Mouse (Mus musculus): ENCODE results near the gene Hivep2. TPM values are rescaled to one million over a fixed set of nuclear protein-coding genes. Genes with fewer than 3 reads are reported as not detected.

The Hivep2 gene
- total RNA-seq, 1 experiment, result 2.3 TPM

DNA sequence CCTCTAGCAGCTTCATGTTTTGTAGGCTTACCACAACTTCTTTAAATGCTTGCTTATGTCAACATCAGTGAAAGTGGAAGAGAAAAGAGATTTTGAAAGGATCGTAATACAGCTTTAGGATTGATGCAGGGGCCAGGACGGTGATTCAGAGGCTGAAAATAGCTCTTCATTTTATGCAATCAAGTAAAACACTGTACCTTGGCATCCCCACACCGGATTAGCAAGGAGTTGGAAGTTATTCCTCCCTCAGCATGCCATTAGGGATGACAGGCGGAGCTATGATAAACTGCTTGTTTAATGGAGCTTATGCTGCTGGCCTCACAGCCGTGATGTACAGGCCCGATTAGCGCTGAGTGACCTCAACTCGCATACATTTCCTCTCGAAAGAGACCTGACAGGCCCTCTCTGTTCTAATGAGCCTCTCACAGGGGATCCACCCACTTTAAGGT, 89.7 kb downstream of the Hivep2 start:
- Histone ChIP-seq H3K4me1 (ENCODE audit: control insufficient read depth in 2 of 2, insufficient read depth in 2 of 2, low read length in 2 of 2, poor library complexity in 1 of 2) (peaks cover 0 to 7% of the 10 kb centered on the region in 2 experiments; a peak in 1 of 4 replicates), H3K36me3 (ENCODE audit: control insufficient read depth, insufficient read depth, low read length, poor library complexity, severe bottlenecking) (no peaks in the 10 kb centered on the region), H3K4me3 (ENCODE audit: insufficient read depth in 1 of 2, low read depth in 1 of 2, low read length in 2 of 2, poor library complexity in 1 of 2, severe bottlenecking in 1 of 2) (no peak overlapping the region), H3K27ac (ENCODE audit: insufficient read depth, low read depth, low read length, poor library complexity, severe bottlenecking) (no peak overlapping the region), H3K9me3 (ENCODE audit: control insufficient read depth, insufficient read depth, low read depth, low read length) (no peaks in the 10 kb centered on the region), H3K9ac (ENCODE audit: insufficient read depth, low read depth, low read length, poor library complexity, severe bottlenecking) (no peak overlapping the region)
- no peak for TF ChIP-seq ZC3H11A (IDR thresholded peaks at IDR 0.05; ENCODE audit: borderline replicate concordance, low read depth, low read length)
- in situ Hi-C loops (cut with MboI; ENCODE audit: low sequenced_read_pairs in 2 of 2, unreplicated experiment in 2 of 2), result no loop called here
- no peak for DNase-seq (ENCODE audit: low read depth, low spot score)

GRCm38 (mm10) chr10:14056057-14056456, 90.2 kb downstream of the Hivep2 start:
- Histone ChIP-seq H3K4me3 (ENCODE audit: insufficient read depth in 1 of 2, low read depth in 1 of 2, low read length in 2 of 2, poor library complexity in 1 of 2, severe bottlenecking in 1 of 2) (no peak overlapping the region), H3K27ac (ENCODE audit: insufficient read depth, low read depth, low read length, poor library complexity, severe bottlenecking) (no peak overlapping the region), H3K9ac (ENCODE audit: insufficient read depth, low read depth, low read length, poor library complexity, severe bottlenecking) (no peak overlapping the region), H3K9me3 (ENCODE audit: control insufficient read depth, insufficient read depth, low read depth, low read length) (no peaks in the 10 kb centered on the region), H3K4me1 (ENCODE audit: control insufficient read depth in 2 of 2, insufficient read depth in 2 of 2, low read length in 2 of 2, poor library complexity in 1 of 2) (peaks cover 0 to 7% of the 10 kb centered on the region in 2 experiments; a peak in 1 of 4 replicates), H3K36me3 (ENCODE audit: control insufficient read depth, insufficient read depth, low read length, poor library complexity, severe bottlenecking) (no peaks in the 10 kb centered on the region)
- no peak for TF ChIP-seq MAFK (IDR thresholded peaks at IDR 0.05; ENCODE audit: insufficient read depth, low read depth, low read length)
- no peak for TF ChIP-seq ZNF384 (IDR thresholded peaks at IDR 0.05; ENCODE audit: low read depth, low read length)
- no peak for TF ChIP-seq HCFC1 (IDR thresholded peaks at IDR 0.05; ENCODE audit: borderline replicate concordance, insufficient read depth, low read length)
- no peak for TF ChIP-seq CHD2 (IDR thresholded peaks at IDR 0.05; ENCODE audit: low read depth, low read length)
- in situ Hi-C loops (cut with MboI; ENCODE audit: low sequenced_read_pairs in 2 of 2, unreplicated experiment in 2 of 2), result no loop called here
- DNase-seq (ENCODE audit: low read depth, low spot score), result no peak

GRCm38 (mm10) chr10:14056584-14057451, 90.9 kb downstream of the Hivep2 start:
- no peak overlapping the region for H3K4me3 ChIP-seq (ENCODE audit: insufficient read depth in 1 of 2, low read depth in 1 of 2, low read length in 2 of 2, poor library complexity in 1 of 2, severe bottlenecking in 1 of 2)
- H3K4me1 ChIP-seq (ENCODE audit: control insufficient read depth in 2 of 2, insufficient read depth in 2 of 2, low read length in 2 of 2, poor library complexity in 1 of 2), result peaks cover 0 to 7% of the 10 kb centered on the region in 2 experiments; a peak in 1 of 4 replicates
- no peak overlapping the region for H3K27ac ChIP-seq (ENCODE audit: insufficient read depth, low read depth, low read length, poor library complexity, severe bottlenecking)
- H3K9me3 ChIP-seq (ENCODE audit: control insufficient read depth, insufficient read depth, low read depth, low read length), result no peaks in the 10 kb centered on the region
- no peaks in the 10 kb centered on the region for H3K36me3 ChIP-seq (ENCODE audit: control insufficient read depth, insufficient read depth, low read length, poor library complexity, severe bottlenecking)
- TF ChIP-seq HCFC1 (IDR thresholded peaks at IDR 0.05; ENCODE audit: borderline replicate concordance, insufficient read depth, low read length) (no peak), MAFK (IDR thresholded peaks at IDR 0.05; ENCODE audit: insufficient read depth, low read depth, low read length) (no peak), CHD2 (IDR thresholded peaks at IDR 0.05; ENCODE audit: low read depth, low read length) (no peak), ZNF384 (IDR thresholded peaks at IDR 0.05; ENCODE audit: low read depth, low read length) (no peak), ZC3H11A (IDR thresholded peaks at IDR 0.05; ENCODE audit: borderline replicate concordance, low read depth, low read length) (no peak)
- in situ Hi-C loops (cut with MboI; ENCODE audit: low sequenced_read_pairs in 2 of 2, unreplicated experiment in 2 of 2), result no loop called here
- no peak for DNase-seq (ENCODE audit: low read depth, low spot score)
- no peak overlapping the region for H3K9ac ChIP-seq (ENCODE audit: insufficient read depth, low read depth, low read length, poor library complexity, severe bottlenecking)

DNA sequence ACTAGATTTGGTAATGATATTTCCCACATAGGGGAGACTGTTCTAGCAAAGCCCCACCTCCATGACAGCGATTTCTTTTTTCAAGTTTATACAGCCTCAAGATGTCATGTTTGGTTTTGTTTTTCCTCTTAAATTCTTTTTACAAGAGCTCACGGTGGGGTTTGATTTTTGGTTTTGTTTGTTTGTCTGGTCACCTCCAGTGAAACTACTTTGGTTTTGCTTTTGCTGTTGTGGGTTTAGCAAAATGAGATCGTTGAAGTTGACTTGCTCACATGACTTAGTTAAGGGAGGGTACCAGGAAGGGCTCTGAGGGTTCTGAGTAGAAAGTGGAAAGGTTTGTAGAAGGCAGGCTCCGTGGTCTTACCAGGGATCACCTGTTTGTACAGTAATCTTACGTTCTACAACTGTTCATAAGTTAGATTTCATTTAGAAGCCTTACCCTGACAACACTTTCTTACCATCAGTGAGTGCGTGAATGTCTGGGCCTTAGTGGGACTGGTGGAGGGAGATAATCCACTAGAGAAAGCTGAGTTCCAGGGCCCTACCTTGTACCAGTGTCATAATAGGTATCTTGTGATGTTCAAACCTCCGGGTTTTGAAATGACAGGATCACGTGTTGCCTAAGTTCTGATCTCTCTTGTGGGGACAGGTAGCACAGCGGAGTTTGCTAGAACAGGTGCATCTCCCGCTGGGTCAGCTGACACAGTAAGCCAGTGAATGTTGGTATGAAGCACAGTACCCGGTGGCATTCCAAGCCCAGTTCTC, 92.1 kb downstream of the Hivep2 start:
- no peak overlapping the region for H3K9ac ChIP-seq (ENCODE audit: insufficient read depth, low read depth, low read length, poor library complexity, severe bottlenecking)

More for the DNA sequence above, 92.1 kb downstream of the Hivep2 start:
- Histone ChIP-seq H3K4me3 (ENCODE audit: insufficient read depth in 1 of 2, low read depth in 1 of 2, low read length in 2 of 2, poor library complexity in 1 of 2, severe bottlenecking in 1 of 2) (no peak overlapping the region), H3K9me3 (ENCODE audit: control insufficient read depth, insufficient read depth, low read depth, low read length) (no peaks in the 10 kb centered on the region), H3K27ac (ENCODE audit: insufficient read depth, low read depth, low read length, poor library complexity, severe bottlenecking) (no peak overlapping the region), H3K4me1 (ENCODE audit: control insufficient read depth in 2 of 2, insufficient read depth in 2 of 2, low read length in 2 of 2, poor library complexity in 1 of 2) (peaks cover 0 to 7% of the 10 kb centered on the region in 2 experiments; a peak in 1 of 4 replicates), H3K36me3 (ENCODE audit: control insufficient read depth, insufficient read depth, low read length, poor library complexity, severe bottlenecking) (no peaks in the 10 kb centered on the region)
- in situ Hi-C loops (cut with MboI; ENCODE audit: low sequenced_read_pairs in 2 of 2, unreplicated experiment in 2 of 2), result no loop called here
- TF ChIP-seq MAFK (IDR thresholded peaks at IDR 0.05; ENCODE audit: insufficient read depth, low read depth, low read length) (no peak), ZNF384 (IDR thresholded peaks at IDR 0.05; ENCODE audit: low read depth, low read length) (no peak), ZC3H11A (IDR thresholded peaks at IDR 0.05; ENCODE audit: borderline replicate concordance, low read depth, low read length) (no peak), CHD2 (IDR thresholded peaks at IDR 0.05; ENCODE audit: low read depth, low read length) (no peak), HCFC1 (IDR thresholded peaks at IDR 0.05; ENCODE audit: borderline replicate concordance, insufficient read depth, low read length) (no peak)
- DNase-seq (ENCODE audit: low read depth, low spot score), result no peak

Measured in ES-E14 (cell line).